Mouse (Mus musculus) lung, postnatal 36 days (tissue): ENCODE data around the gene Tdp2.
A peak's percentile ranks its signal among the peaks of the same experiment; 100 is the strongest.

Experiments
- DNase-seq: peaks from one replicate; pipeline ENCODE4 v3.0.0; 2022; ENCODE audit warnings: mixed read lengths

The Tdp2 gene

DNA sequence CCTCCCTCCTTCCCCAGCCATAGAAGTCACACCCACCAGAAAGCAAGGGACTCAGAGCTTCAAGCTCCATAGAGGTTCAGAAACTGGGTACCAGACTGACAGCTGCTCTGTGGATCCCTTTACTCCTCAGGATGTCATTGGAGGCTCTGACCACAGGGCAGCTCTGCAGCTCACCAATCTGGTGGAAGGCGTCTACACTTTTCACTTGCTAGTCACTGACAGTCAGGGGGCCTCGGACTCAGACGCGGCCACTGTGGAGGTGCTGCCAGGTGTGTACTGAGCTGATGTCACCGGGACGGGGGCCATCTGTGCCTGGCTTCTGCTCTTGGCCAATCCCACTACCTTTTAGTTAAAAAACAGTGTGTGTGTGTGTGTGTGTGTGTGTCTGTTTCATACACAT lies 50.9 kb downstream of the Tdp2 start:
- peak; percentile 33 for DNase-seq

DNA sequence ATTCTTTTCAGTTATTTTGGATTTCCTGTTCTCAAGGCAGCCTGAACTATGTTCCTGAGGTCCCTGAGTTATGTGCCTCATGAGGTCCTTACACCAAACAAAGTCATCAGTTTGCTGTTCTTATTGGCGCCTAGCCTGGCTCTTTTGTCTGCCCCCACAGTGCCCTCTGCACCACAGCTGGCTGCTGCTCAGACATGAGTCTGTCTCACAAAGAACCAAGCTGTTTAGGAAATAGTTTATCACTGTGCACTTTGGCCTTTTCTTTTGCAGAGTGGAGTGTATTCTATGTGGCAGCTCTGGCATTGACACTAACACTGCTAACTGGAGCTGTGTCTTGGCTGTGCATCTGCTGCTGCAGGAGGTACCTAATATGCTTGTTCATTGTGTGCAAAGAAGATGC lies 58.1 kb downstream of the Tdp2 start:
- no peak for DNase-seq
